In genomic region chr12:66619944-66620343, GRCm38 (mm10) we compare ENCODE assay signal across 13 mouse cellular contexts.
"Had no signal": no experiment of that assay in that cellular context is flagged by ENCODE, and none has a peak within 500 bp of the region (broad histone marks: within the 10 kb centered on the region; RNA-seq: fewer than 3 reads in every experiment).

No protein-coding gene starts in this region.

- ATAC-seq: midbrain, embryonic 16.5 days had no signal

- DNase-seq: lung, adult 18-20 months; lung, embryonic 14.5 days; lung, postnatal 10 days; lung, postnatal 4 days; midbrain, embryonic 14.5 days; retina, postnatal 1 day; right cerebral cortex, adult 18-20 months; right cerebral cortex, postnatal 25 days; right cerebral cortex, postnatal 4 days; spleen, adult 18-20 months; thymus, adult 2 months; thymus, postnatal 25 days had no signal
